ENCODE assay signal across 18 mouse cellular contexts in the genomic region with DNA sequence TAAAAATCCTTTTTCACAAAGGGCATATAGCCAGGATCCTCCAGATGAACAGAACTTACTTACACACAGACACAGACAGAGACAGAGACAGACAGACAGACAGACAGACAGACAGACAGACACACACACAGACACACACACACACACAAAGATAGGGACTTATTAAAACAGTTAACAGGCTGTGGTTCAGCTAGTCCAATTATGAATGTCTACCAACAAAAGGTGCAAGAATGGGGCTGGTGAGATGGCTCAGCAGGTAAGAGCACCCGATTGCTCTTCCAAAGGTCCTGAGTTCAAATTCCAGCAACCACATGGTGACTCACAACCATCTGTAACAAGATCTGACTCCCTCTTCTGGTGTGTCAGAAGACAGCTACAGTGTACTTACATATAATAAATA. TPM values are rescaled to one million over a fixed set of nuclear protein-coding genes. Genes with fewer than 3 reads are reported as not detected.
"Had no signal": no experiment of that assay in that cellular context is flagged by ENCODE, and none has a peak within 500 bp of the region (broad histone marks: within the 10 kb centered on the region; RNA-seq: fewer than 3 reads in every experiment).

No protein-coding gene starts in this region.

RNA-seq across cellular contexts. Expression of gene Adh4, which starts 51.4 kb away (rescaled TPM):
- polyA plus RNA-seq: cortical plate, adult 2 months; embryonic facial prominence, embryonic 10.5 days; embryonic facial prominence, embryonic 11.5 days; embryonic facial prominence, embryonic 12.5 days; embryonic facial prominence, embryonic 13.5 days; embryonic facial prominence, embryonic 14.5 days; embryonic facial prominence, embryonic 15.5 days; erythroblast, embryonic 14.5 days; forebrain, embryonic 10.5 days; forebrain, embryonic 11.5 days; forebrain, embryonic 12.5 days; forebrain, embryonic 13.5 days; forebrain, embryonic 14.5 days; forebrain, embryonic 15.5 days; forebrain, embryonic 16.5 days; forebrain, postnatal 0 days; frontal cortex, adult 2 months; heart, adult 2 months had no signal
